Mouse (Mus musculus) liver (tissue): Measurements from ENCODE around the gene Plin1.

Experiments used
- DNase-seq: peaks from one replicate; pipeline ENCODE4 v3.0.0-alpha.2; 2020; ENCODE audit warnings: mixed read lengths

The Plin1 gene

DNA sequence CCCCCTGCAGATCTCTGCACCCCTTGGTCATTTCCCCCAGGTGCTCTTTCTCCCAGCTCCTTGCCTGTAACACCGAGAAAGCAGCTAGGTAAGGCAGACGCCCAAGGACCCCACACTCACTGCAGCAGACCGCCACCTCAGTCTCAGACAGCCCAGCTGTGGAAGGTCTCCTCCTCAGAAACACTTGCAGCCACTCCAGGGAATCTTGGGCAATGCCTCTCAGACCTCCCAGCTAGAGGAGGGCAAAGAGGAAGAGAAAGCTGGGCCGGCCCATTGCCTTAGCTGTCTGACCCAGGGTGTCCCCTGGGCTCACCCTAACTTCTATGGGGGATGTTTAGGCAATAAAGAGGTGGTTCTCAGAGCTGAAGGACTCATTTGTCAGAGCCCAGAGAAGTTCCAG, at the start of gene Plin1:
TSS of gene Plin1 (minus strand) at position 282 of the 400 bp plus-strand sequence.
- no peak for DNase-seq

GRCm38 (mm10) chr7:79782516-79782855, 49.8 kb upstream of the Plin1 start:
- no peak for DNase-seq

DNA sequence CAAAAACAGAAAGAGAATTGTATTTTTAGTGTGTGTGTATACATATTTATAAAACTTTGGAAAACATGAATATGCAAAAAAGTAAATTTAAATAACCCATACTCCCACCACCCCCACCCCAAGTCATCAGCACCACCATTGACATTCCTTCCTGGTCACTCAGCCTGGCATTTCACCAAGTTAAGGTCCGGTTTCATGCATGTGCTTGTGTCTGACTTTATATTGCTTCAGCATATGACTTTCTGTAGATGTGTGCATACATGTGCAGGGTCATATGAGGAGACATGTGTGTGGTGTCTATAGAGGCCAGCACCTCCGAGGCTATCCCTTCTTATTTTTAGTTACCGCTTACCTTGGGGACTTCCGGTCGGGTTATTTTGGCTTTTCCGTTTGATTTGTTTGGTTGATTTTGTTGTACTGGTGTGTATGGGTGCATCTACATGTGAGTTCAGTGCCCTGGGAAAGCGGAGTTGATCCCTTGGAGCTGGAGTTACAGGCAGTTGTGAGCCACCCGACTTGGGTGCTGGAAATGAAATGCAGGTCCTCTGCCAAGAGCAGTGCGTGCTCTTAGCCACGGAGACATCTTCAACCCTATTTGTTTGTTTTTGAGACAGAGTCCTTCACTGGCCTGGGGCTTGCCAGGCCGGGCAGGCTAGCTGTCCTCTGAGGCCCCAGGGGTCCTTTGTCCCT, 49.3 kb upstream of the Plin1 start:
- no peak for DNase-seq

DNA sequence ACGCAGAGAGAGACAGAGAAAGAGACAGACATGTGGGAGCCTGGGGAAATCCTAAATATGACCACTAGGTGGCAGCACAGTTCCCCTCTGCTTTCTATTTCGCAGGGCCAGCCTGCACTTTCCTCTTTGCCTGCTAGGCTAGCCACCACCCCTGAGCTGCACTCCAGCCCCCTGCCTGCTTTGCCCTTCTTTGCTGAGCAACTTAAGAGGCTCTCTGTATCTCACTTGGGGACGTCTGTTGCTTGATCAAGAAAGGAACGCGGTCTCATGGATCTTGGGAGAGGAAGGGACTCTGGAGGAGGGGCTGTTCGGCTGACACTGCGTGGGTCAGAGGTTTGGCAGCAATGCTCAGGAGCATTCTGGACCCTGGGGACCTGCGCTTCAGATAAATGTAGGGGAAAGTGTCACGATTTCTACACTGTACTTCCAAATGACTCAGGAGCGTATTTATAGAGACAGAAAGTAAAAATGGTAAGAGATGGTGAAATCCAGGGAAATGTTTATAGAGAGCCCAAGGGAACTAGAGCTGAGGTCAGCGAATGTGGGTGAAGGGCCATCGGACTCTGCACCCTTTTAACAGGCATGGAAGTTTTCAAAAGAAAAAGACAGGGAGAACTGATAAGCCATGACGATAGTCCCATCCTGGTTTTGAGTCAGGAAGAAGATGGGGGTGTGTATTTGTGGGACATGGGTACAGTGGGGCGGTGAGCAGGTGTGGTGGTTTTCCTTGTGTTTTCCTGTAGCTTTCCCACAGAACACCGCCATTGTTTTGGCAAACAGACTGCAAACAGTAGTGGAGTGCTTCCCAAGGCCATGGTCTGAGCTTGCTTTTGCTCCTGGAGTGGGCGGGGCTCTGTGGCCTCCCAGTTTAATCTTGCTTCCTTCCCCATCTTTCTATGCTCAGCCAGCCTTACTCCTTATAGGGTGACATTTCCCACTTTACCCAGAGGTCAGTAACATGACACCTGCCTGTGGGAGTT, 48.2 kb upstream of the Plin1 start:
- peak; percentile 65 for DNase-seq

GRCm38 (mm10) chr7:79771561-79772512, 39.1 kb upstream of the Plin1 start:
- no peak for DNase-seq

- no peak for DNase-seq
These were observed 37.0 kb upstream of the Plin1 start for GRCm38 (mm10) chr7:79769664-79770063.

GRCm38 (mm10) chr7:79765991-79766390, 33.3 kb upstream of the Plin1 start:
- no peak for DNase-seq

GRCm38 (mm10) chr7:79762106-79762505, 29.4 kb upstream of the Plin1 start:
- DNase-seq = no peak

GRCm38 (mm10) chr7:79761124-79761876, 28.6 kb upstream of the Plin1 start:
- no peak for DNase-seq

- no peak for DNase-seq
These were observed 27.1 kb upstream of the Plin1 start for GRCm38 (mm10) chr7:79759766-79760165.

DNA sequence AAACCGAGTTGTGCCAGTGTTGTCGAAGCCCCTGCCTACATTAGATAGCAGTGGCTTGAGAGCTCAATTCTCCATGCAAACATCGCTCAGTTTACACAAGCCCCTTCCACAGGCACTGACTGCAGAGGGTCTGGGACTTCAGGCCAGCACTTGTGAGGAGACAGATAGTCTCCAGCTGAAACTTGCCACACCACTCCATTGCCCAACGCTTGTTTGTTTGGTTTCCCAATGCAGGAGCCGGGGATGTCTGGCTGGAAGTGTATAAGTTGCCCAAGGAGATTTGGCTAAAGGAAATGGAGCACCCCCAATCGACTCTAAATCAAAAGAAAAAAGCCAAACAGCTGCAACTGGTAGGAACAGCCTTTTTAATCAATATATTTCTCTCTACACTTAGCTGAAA, 25.5 kb upstream of the Plin1 start:
- no peak for DNase-seq

GRCm38 (mm10) chr7:79756334-79756733, 23.6 kb upstream of the Plin1 start:
- no peak for DNase-seq

- DNase-seq = no peak
These were observed 16.8 kb upstream of the Plin1 start for GRCm38 (mm10) chr7:79749511-79749910.

GRCm38 (mm10) chr7:79747659-79748058, 15.0 kb upstream of the Plin1 start:
- no peak for DNase-seq

GRCm38 (mm10) chr7:79744585-79744984, 11.9 kb upstream of the Plin1 start:
- DNase-seq = no peak

DNA sequence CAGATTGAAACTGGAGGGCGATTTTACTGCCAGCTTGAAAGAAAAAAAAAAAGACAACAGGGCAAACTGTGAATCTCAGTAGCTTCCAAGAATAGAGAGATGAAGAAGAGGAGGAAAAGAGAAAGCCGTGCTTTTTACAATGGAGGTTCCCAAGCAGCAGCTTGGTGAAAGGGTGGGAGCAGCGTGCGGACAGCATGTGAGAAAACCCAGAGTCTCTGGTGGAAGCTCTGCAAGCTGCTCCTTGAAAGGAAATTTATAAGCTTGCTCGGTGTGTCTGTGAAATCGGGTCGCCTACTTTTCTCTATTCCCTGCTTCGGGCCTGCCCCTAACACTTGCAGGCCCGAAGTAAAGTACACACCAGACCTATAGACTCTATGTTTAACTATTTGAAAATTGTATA, 11.3 kb upstream of the Plin1 start:
- no peak for DNase-seq

DNA sequence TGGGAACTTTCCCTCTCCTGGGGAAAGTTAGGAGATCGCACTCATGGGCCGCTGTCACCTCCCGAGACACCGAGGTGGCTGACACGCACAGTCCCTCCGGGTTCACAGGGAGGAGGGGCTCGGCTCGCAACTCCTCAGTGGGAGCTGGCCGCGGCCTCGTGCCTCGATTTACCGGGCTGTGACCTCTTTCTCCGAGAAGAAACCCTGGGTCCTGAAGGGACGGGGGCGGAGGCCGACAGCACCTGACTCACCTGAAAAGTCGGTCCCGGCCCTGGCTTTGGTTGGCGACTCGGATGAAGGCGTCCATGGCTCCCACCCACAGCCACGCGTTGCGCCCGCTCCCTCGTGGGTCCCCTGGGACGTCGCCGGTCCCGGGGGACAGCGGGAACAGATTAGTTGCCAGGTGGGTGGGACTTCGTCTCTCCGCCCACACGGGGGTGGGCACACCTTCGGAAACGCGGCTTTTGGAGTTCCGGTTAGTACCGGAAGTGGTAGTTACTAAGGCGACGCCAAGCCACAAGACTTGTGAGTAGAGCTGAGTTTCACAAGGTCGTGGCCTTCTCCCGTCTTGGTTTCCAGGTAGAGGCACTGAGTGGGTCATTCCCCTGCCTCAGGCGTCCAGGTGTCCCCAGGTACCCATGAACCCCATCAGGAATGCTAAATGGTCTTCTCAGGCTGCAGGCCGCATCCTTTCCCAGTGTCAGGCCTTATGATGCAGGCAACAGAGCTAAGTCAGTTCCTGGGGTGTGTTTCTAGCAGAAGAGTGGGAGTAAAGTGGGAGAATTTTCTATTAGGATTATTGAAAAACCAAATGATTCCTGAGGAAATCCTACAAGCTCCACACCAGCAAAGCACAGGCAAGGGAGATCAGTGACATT, 10.2 kb upstream of the Plin1 start, which contains the start of the genes Pex11a and Wdr93:
TSS of gene Pex11a (minus strand) at position 473 of the 878 bp plus-strand sequence.
TSS of gene Wdr93 (plus strand) at position 505 of the 878 bp plus-strand sequence.
- peak; percentile 76 for DNase-seq

GRCm38 (mm10) chr7:79742277-79742658, 9.6 kb upstream of the Plin1 start:
- no peak for DNase-seq

DNA sequence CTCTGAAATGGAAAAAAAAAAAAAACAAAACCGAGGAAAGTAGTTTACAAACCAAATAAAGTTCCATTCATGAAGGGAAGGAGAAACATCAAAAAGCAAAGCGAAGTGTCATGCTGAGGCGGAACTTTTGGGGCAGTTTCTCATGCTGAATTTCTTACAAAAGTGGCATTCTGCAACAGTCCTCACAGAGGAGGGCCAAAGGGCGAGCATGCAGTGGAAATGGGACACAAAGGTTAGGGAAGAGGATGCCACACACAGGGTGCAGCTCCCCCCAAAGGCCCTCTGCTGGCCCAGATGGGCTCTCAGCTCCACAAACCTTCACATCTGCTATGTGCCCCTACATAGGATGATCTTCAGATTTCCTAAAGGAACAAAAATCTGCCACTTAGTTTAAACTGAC, 7.6 kb upstream of the Plin1 start:
- DNase-seq = no peak

- DNase-seq = no peak
These were observed 6.2 kb upstream of the Plin1 start for GRCm38 (mm10) chr7:79738913-79739312.

- no peak for DNase-seq
These were observed 3.8 kb upstream of the Plin1 start for GRCm38 (mm10) chr7:79736511-79736910.
